Mouse (Mus musculus): Measurements from ENCODE around the gene Sync. TPM values are rescaled to one million over a fixed set of nuclear protein-coding genes. Genes with fewer than 3 reads are reported as not detected.

Gene Sync
- polyA plus RNA-seq, 1 experiment from 2014 or later: 1.2 TPM

GRCm38 (mm10) chr4:129271991-129272755 is 15.2 kb upstream of the Sync start:
- DNase-seq (ENCODE audit: low spot score): no peak
- no peak overlapping the region for H3K4me3 ChIP-seq
- no peak overlapping the region for H3K27ac ChIP-seq
- H3K27me3 ChIP-seq (ENCODE audit: insufficient read depth, poor library complexity, severe bottlenecking): peaks cover 53% of the 10 kb centered on the region
- H3K9me3 ChIP-seq: no peaks in the 10 kb centered on the region
- peaks cover 11% of the 10 kb centered on the region; the same call in 1 of the 2 replicates for H3K4me1 ChIP-seq
- 13% methylated on average over 15 of the region's 15 CpGs for WGBS
- no peaks in the 10 kb centered on the region for H3K36me3 ChIP-seq

DNA sequence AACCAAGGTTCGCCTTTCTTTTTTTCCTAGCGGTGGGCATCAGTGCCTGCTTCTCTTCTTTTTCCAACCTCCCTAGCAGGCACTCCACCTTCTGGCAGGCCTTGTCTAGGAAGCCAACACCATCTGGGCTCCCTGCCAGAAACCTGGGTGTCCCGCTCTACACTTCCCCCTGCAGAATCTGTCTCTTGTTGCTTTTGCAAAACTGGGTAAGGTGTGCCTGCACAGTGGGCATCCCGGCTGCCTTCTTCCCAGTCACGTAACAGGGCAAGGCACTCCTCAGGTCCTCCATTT is 14.7 kb upstream of the Sync start:
- no peak for DNase-seq (ENCODE audit: low spot score)
- Histone ChIP-seq H3K9me3 (no peaks in the 10 kb centered on the region), H3K27ac (no peak overlapping the region), H3K27me3 (ENCODE audit: insufficient read depth, poor library complexity, severe bottlenecking) (peaks cover 49% of the 10 kb centered on the region), H3K36me3 (no peaks in the 10 kb centered on the region), H3K4me3 (no peak overlapping the region), H3K4me1 (peaks cover 11% of the 10 kb centered on the region; the same call in 1 of the 2 replicates)
- WGBS: 36% methylated on average over 5 of the region's 5 CpGs

- no peaks in the 10 kb centered on the region for H3K36me3 ChIP-seq
- no peaks in the 10 kb centered on the region for H3K9me3 ChIP-seq
- WGBS: 3% methylated on average over 18 of the region's 18 CpGs
- H3K27me3 ChIP-seq (ENCODE audit: insufficient read depth, poor library complexity, severe bottlenecking): peaks cover 34% of the 10 kb centered on the region
- no peak overlapping the region for H3K27ac ChIP-seq
- H3K4me3 ChIP-seq: no peak overlapping the region
- DNase-seq (ENCODE audit: low spot score): peak; percentile 93
- H3K4me1 ChIP-seq: peaks cover 11% of the 10 kb centered on the region; the same call in 1 of the 2 replicates
Observed at GRCm38 (mm10) chr4:129276453-129276865, 11.0 kb upstream of the Sync start.

- Histone ChIP-seq H3K27ac (no peak overlapping the region), H3K9me3 (no peaks in the 10 kb centered on the region), H3K4me3 (no peak overlapping the region), H3K36me3 (no peaks in the 10 kb centered on the region), H3K27me3 (ENCODE audit: insufficient read depth, poor library complexity, severe bottlenecking) (peaks cover 39% of the 10 kb centered on the region), H3K4me1 (peaks cover 16% of the 10 kb centered on the region)
- no peak for DNase-seq (ENCODE audit: low spot score)
- WGBS: 80% methylated on average over 5 of the region's 5 CpGs
Observed at GRCm38 (mm10) chr4:129282786-129283185, 4.6 kb upstream of the Sync start.

DNA sequence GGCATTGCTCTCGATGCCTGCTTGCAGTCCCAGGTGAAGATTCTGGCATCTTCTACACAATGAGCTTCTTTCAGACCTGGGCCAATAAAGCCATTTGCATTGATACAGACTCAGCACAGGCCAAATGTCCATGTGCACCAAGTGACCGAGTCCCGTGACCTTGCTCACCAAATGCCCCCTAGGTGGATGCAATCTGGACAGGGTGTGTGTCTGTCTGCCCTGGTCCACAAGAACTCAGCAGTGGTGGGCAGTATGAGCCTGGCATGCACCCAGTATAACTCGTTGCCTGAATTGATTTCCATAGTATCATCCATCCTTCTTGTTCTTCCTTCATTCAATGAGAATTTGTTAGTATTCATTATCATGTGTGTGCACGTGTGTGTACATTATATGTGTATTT is 4.2 kb upstream of the Sync start:
- WGBS: 82% methylated on average over 5 of the region's 5 CpGs
- peaks cover 19% of the 10 kb centered on the region for H3K4me1 ChIP-seq
- H3K27me3 ChIP-seq (ENCODE audit: insufficient read depth, poor library complexity, severe bottlenecking): peaks cover 42% of the 10 kb centered on the region
- H3K27ac ChIP-seq: no peak overlapping the region
- no peak for DNase-seq (ENCODE audit: low spot score)
- no peaks in the 10 kb centered on the region for H3K36me3 ChIP-seq
- no peak overlapping the region for H3K4me3 ChIP-seq
- H3K9me3 ChIP-seq: no peaks in the 10 kb centered on the region

- Histone ChIP-seq H3K36me3 (no peaks in the 10 kb centered on the region), H3K27me3 (ENCODE audit: insufficient read depth, poor library complexity, severe bottlenecking) (peaks cover 53% of the 10 kb centered on the region), H3K4me3 (no peak overlapping the region), H3K9me3 (no peaks in the 10 kb centered on the region), H3K4me1 (peaks cover 19% of the 10 kb centered on the region), H3K27ac (no peak overlapping the region)
- WGBS: 86% methylated on average over 2 of the region's 2 CpGs
- DNase-seq (ENCODE audit: low spot score): no peak
Observed at GRCm38 (mm10) chr4:129284685-129285084, 2.7 kb upstream of the Sync start.

GRCm38 (mm10) chr4:129286001-129286682 is 1.3 kb upstream of the Sync start:
- Histone ChIP-seq H3K27me3 (ENCODE audit: insufficient read depth, poor library complexity, severe bottlenecking) (peaks cover 55% of the 10 kb centered on the region), H3K27ac (no peak overlapping the region), H3K4me1 (peaks cover 19% of the 10 kb centered on the region), H3K4me3 (peak overlapping the region; percentile 75; the same call in 1 of the 2 replicates), H3K9me3 (no peaks in the 10 kb centered on the region), H3K36me3 (no peaks in the 10 kb centered on the region)
- 62% methylated on average over 5 of the region's 5 CpGs for WGBS
- DNase-seq (ENCODE audit: low spot score): no peak

DNA sequence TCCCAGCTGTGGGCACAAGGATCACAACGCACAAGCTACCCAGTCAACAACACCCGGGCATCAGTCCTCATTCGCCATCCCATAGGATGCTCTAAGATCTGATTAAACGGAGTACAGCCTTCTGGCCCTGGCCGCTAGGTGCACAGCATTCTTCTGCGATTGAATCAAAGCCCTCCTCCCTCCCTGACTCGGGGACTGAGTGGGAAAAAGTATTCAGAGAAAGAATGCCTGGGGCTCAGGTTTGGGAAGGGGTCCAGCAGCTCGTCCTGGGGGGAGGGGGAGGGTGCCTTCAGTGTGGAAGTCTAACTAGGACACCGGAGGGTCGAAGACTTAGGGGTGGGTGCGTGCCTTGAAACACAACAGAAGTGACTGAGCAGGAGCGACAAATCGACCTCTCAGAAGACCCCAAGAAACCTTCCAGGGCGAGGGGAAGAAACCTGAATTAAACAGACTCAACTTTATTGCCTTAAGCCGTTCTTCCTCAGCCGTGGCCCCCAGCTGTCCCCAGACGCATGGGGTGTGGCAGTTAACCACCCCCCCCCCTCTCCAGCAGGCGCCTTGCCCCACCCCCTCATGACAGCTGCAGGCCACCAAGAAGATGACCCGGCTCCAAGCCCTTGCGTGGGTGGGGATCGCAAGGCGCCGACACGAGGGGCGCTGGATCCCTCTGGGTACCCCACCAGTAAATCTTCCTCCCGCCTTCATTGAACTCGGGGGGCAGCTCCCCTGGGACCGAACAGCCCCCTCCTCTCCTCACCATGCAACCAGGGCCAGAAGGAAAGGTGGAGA is 540 bp upstream of the Sync start:
- peaks cover 19% of the 10 kb centered on the region for H3K4me1 ChIP-seq
- H3K4me3 ChIP-seq: peak overlapping the region; percentile 75
- 3% methylated on average over 27 of the region's 28 CpGs for WGBS
- peaks cover 60% of the 10 kb centered on the region for H3K27me3 ChIP-seq (ENCODE audit: insufficient read depth, poor library complexity, severe bottlenecking)
- H3K9me3 ChIP-seq: no peaks in the 10 kb centered on the region
- no peaks in the 10 kb centered on the region for H3K36me3 ChIP-seq
- H3K27ac ChIP-seq: peak overlapping the region; percentile 85
- no peak for DNase-seq (ENCODE audit: low spot score)

- DNase-seq (ENCODE audit: low spot score): no peak
- no peak overlapping the region for H3K27ac ChIP-seq
- peaks cover 20% of the 10 kb centered on the region for H3K4me1 ChIP-seq
- H3K36me3 ChIP-seq: no peaks in the 10 kb centered on the region
- peaks cover 67% of the 10 kb centered on the region for H3K27me3 ChIP-seq (ENCODE audit: insufficient read depth, poor library complexity, severe bottlenecking)
- WGBS: 45% methylated on average over 3 of the region's 3 CpGs
- H3K9me3 ChIP-seq: no peaks in the 10 kb centered on the region
- peak overlapping the region; percentile 75 for H3K4me3 ChIP-seq
Observed at GRCm38 (mm10) chr4:129288067-129288466, 650 bp downstream of the Sync start.

DNA sequence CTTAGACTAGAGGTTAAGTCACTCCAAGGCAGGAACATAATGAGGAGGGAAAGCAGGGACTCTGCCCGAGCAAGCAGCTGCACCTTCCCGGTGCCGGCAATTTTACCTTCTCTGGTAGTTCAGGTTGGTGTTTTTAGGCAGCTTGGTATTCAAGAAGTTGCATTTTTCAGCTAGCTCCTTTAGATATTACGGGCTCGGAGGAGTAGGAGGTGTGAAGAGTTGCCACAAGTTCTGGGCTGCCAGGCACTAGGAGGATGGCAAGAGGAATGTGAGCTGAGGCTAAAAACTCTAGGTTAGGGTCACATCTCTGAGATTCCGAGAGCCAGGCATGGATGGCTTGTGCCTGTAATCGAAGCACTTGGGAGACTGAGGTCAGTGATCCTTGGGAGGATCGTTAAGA is 2.3 kb downstream of the Sync start:
- DNase-seq (ENCODE audit: low spot score): no peak
- H3K27ac ChIP-seq: no peak overlapping the region
- no peaks in the 10 kb centered on the region for H3K9me3 ChIP-seq
- 84% methylated on average over 8 of the region's 8 CpGs for WGBS
- peaks cover 74% of the 10 kb centered on the region for H3K27me3 ChIP-seq (ENCODE audit: insufficient read depth, poor library complexity, severe bottlenecking)
- peaks cover 30% of the 10 kb centered on the region for H3K4me1 ChIP-seq
- no peaks in the 10 kb centered on the region for H3K36me3 ChIP-seq
- H3K4me3 ChIP-seq: no peak overlapping the region

DNA sequence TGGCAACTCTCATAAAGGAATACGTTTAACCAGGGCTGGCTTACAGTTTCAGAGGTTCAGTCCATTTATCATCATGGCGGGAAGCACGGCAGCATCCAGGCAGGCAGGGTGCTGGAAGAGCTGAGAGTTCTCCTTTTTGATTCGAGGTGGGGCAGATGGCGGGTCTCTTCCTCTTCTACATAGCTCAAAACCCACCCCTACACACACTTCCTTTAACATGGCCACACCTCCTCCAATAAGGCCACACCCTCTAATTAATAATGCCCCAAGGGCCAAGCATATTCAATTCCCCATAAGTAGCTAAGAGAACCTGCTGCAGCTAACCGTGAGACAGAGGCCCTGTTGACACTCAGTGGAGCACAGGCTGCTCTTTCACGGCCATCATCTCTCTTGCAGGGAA is 5.4 kb downstream of the Sync start:
- Histone ChIP-seq H3K27me3 (ENCODE audit: insufficient read depth, poor library complexity, severe bottlenecking) (peaks cover 44% of the 10 kb centered on the region), H3K4me3 (no peak overlapping the region), H3K4me1 (peaks cover 30% of the 10 kb centered on the region), H3K27ac (no peak overlapping the region), H3K36me3 (no peaks in the 10 kb centered on the region), H3K9me3 (no peaks in the 10 kb centered on the region)
- 78% methylated on average over 7 of the region's 7 CpGs for WGBS
- no peak for DNase-seq (ENCODE audit: low spot score)

- H3K27me3 ChIP-seq (ENCODE audit: insufficient read depth, poor library complexity, severe bottlenecking): peaks cover 37% of the 10 kb centered on the region
- no peak for DNase-seq (ENCODE audit: low spot score)
- peak overlapping the region; percentile 63 for H3K27ac ChIP-seq
- no peaks in the 10 kb centered on the region for H3K9me3 ChIP-seq
- no peaks in the 10 kb centered on the region for H3K36me3 ChIP-seq
- WGBS: 11% methylated on average over 16 of the region's 16 CpGs
- peaks cover 36% of the 10 kb centered on the region for H3K4me1 ChIP-seq
- peak overlapping the region; percentile 41 for H3K4me3 ChIP-seq
Observed at GRCm38 (mm10) chr4:129293702-129294101, 6.3 kb downstream of the Sync start.

- 6% methylated on average over 2 of the region's 2 CpGs for WGBS
- DNase-seq (ENCODE audit: low spot score): no peak
- no peaks in the 10 kb centered on the region for H3K9me3 ChIP-seq
Observed at GRCm38 (mm10) chr4:129295188-129295587, 7.8 kb downstream of the Sync start.

More at GRCm38 (mm10) chr4:129295188-129295587, 7.8 kb downstream of the Sync start:
- Histone ChIP-seq H3K27me3 (ENCODE audit: insufficient read depth, poor library complexity, severe bottlenecking) (peaks cover 28% of the 10 kb centered on the region), H3K4me1 (peaks cover 44% of the 10 kb centered on the region), H3K27ac (no peak overlapping the region), H3K36me3 (no peaks in the 10 kb centered on the region), H3K4me3 (no peak overlapping the region)
